Mouse (Mus musculus): ENCODE data around the gene Umodl1. TPM values are rescaled to one million over a fixed set of nuclear protein-coding genes. Genes with fewer than 3 reads are reported as not detected.

The Umodl1 gene
- total RNA-seq, 2 experiments from 2014 or later = 0.22 to 0.23 TPM

DNA sequence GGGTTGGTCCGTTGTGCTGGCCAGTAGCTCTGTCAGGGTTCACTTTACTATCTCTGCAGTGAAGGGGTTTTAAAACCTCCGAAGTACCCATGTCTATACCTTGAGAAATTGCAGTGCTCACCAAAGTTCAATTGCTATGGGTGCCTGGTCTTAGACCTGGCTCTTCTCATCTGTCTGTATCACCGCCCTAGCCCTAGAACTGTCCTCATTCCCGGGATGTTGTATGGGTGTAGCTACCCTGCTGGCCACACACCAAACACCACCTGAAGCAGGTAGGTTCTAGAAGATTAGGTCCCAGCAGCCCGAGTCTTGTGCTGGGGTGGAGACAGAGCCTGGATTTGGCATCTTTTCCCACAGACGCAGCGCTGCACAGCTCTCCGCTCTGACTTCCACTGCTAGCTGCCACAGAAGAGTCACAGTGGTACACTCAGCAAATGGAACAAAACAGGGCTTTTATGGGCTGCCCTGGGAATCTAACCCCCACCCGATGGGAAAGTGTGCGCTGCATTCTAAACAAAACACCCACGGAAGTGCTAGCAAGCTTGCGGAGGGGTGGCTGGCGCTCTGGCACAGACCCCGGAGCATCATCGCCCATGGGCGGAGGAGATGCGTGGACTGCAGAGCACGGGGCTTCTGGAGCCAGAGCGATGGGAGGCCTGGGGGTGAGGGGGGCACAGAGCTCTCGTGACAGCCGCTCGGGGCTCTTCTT is 81.9 kb downstream of the Umodl1 start:
- peak; percentile 47 to 63 for DNase-seq (ENCODE audit: low spot score in 2 of 2)

GRCm38 (mm10) chr17:31037331-31037730 is 82.9 kb downstream of the Umodl1 start:
- DNase-seq (ENCODE audit: low spot score in 2 of 2) = no peak

DNA sequence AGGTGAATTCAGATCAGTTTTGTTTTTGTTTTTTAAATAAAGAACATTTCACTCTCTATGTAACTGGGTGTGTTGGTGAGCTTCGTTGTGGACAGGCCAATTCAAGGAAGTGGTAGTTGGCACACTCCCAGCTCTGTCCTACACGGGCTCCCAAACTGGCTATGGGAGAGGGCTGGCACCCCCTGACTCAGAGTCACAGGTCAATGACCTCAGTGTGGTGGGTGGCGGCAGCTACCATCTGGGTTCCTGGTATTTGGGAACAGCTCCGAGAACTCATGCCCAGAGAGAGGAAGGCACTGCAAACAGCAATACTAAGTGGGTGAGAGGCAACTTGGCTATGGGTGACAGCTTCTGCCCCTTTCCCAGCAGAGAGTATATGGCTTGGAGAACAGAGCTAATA is 83.9 kb downstream of the Umodl1 start:
- no peak for DNase-seq (ENCODE audit: low spot score in 2 of 2)

DNA sequence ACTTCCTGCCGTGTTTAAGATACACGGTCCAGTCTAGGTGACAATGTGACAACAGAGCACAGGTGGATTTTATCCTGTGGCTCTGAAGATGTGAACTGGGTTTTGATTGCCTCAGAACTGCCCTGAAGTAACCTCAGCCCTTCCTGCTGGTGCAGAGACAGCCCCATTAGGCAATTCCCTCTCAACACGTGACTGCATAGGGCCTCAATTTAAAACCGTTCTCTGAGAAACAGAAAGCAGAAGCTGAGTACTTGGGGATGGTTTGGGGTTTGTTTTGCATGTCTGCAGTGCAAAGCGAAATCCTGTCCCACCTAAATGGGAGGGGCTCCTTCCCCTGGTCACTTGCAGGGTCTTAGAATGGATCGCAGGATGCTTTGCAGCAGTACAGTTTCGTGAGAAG is 85.2 kb downstream of the Umodl1 start:
- DNase-seq (ENCODE audit: low spot score in 2 of 2) = no peak

DNA sequence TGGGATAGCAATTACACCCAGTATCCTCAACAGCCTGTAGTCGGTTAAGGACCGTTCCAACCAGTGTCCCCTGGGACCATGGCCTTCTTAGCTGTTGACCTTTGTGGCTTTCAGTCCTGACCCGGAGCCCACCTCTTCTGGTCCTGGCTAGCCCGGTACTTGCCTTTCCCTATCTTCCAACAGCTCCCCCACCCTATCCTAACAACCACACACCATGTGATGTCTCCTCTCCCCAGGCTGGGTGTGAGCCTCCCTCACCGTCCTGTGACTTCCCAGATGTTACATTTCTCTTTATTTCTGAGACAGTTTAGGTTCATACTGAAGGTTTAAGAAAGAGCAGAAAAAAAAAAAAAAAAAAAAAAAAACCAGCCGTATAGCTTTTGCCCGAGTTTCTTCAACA is 86.0 kb downstream of the Umodl1 start:
- DNase-seq (ENCODE audit: low spot score in 2 of 2) = no peak

DNA sequence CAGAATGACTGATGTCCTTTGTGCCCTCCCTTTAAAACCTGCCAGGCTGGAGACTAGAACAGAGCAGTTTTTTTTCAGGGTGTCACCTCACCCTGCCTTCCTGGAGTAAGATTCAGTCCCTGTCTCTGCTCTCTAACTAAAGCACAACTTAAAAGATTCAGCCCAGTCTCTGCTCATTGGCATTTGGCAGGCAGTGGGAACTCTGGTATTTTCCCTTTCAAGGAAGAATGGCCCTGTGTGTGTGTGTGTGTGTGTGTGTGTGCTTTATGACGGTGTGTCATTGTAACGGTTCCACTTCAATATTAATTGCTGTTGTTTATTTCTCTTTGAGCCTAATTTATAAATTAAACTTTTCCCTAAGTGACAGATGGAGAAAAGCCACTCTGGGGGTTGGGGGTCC is 88.3 kb downstream of the Umodl1 start:
- DNase-seq (ENCODE audit: low spot score in 2 of 2) = no peak

DNA sequence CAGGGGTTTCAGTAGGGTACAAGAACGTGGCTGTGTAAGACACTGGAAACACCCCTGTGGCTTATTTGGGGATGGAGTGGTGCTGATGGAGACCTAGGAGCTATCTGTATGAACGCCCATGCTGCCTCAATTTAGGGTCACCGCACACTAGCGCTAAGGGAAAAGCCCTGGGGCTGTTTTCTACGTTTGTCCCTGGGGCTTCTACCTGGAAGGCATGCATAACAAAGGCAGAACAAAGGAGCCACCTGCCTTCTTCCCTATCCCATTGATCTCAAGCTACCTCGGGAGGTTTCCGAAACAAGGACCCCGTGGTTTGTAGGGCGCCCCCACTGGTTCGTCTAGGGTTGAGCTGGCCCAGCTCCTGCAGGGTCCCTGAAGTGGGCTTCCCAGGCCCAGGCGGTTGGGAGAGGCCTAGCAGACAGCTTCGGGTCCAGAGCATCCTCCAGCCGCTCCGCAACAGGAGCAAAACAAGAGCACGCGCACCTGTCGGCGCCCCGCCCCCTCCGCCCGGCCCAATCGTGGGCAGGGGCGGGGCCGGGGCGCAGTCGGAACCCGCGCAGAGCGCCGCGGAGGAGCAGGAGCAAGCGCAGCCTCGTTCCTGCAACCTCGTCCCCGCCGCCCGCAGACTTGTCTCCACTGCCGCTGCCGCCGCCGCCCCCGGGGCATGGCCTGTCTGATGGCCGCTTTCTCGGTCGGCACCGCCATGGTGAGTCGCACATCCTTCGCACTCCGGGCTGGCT is 102.9 kb downstream of the Umodl1 start, which contains the start of gene Abcg1:
Gene Abcg1, plus strand, starts transcription at position 525 of the 740 bp plus-strand sequence.
- DNase-seq (ENCODE audit: low spot score in 2 of 2) = peak; percentile 70 to 75

GRCm38 (mm10) chr17:31057891-31058744 is 103.7 kb downstream of the Umodl1 start:
- peak; percentile 46 to 60 for DNase-seq (ENCODE audit: low spot score in 2 of 2)

- peak; percentile 51 to 71 for DNase-seq (ENCODE audit: low spot score in 2 of 2)
These were observed 104.3 kb downstream of the Umodl1 start for GRCm38 (mm10) chr17:31058745-31059085.

- DNase-seq (ENCODE audit: low spot score in 2 of 2) = no peak
These were observed 105.8 kb downstream of the Umodl1 start for GRCm38 (mm10) chr17:31060196-31060587.

Small RNA genes within 50 kb of the gene (microRNA-seq; reads per million reads assigned to microRNA genes)
- gene Gm24026 = 0 reads per million in 2 experiments

Other genes starting within 250 kb of the Umodl1 start
- 1 to 10 TPM; 1.5 to 1.6 TPM for gene Glp1r, start 52.8 kb upstream of the Umodl1 start, total RNA-seq (2021)
- 10 to 100 TPM; 28.1 to 30.5 TPM for gene Abcg1, start 103.0 kb downstream of the Umodl1 start, total RNA-seq (2021)
- not detected for gene Tff3, start 175.0 kb downstream of the Umodl1 start, total RNA-seq (2021)
- not detected for gene Tff2, start 189.6 kb downstream of the Umodl1 start, total RNA-seq (2021)
- gene Tff1, start 210.6 kb downstream of the Umodl1 start, total RNA-seq (2021) = not detected
- not detected for gene Tmprss3, start 244.3 kb downstream of the Umodl1 start, total RNA-seq (2021)